Mouse (Mus musculus) right cerebral cortex, adult 2 months (tissue): ENCODE results near the gene Ccl11.
A peak's percentile ranks its signal among the peaks of the same experiment; 100 is the strongest.

Experiments
- DNase-seq, 2 experiments: peaks; one replicate each; pipeline ENCODE4 v3.0.0; 2021 to 2022; ENCODE audit warnings: low spot score in 2 of 2

The Ccl11 gene

DNA sequence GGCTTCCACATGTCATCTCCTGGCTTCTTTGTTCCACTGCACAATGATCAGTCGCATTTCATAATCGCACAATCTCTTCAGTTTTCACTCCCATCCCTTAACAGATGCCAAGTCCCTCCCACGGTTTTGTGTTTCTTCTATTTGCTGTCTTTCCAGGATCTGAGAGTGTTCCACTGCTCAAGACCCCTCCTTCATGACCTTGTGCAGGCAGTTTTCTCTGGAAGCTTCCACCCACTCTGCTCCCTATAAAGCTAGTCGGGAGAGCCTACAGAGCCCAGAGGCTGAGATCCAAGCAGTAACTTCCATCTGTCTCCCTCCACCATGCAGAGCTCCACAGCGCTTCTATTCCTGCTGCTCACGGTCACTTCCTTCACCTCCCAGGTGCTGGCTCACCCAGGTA lies at the start of gene Ccl11:
TSS of gene Ccl11 (plus strand) at position 178 of the 400 bp plus-strand sequence.
- DNase-seq, result peak; percentile 28 to 42

DNA sequence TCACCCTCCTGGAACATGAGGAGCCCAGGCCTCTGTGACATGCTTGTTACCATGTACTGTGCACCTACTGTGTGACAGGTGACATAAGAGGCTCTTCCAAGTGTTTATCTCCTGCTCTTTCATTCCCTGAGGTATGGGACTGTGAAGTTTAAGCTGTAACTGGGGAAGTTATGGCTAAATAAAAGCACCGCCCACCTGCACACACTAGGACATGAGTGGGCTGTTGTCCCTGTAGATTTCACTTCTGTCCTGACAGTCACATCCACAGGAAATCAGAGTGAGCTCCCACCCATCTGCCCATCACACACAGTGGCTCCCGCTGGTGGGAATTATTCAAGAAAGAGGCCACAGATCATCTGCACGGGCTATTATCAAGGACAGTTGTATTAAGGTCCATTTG lies 47.5 kb upstream of the Ccl11 start:
- DNase-seq, result peak; percentile 26 to 33

GRCm38 (mm10) chr11:82011411-82012193 lies 46.0 kb upstream of the Ccl11 start:
- DNase-seq, result no peak

DNA sequence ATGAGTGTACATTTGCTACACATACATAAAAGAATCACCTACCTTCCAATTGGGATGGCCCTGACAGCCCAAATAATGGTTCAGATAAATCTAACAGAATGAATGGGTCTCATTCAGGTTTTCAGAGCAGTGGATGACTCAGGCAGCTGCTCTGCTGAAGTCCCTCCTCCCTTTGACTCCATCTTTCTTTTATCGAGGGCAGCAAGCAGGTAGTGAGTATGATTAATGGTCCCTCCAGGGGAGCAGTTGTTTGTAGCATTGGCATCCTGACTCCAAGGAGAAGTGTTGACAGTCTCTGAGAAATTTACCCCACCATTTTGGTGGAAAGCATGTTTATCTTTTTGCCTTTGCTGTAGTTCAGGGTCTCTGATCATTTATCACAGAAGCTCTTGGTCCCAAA lies 43.9 kb upstream of the Ccl11 start:
- DNase-seq, result no peak

GRCm38 (mm10) chr11:82015066-82015465 lies 42.6 kb upstream of the Ccl11 start:
- DNase-seq, result no peak

DNA sequence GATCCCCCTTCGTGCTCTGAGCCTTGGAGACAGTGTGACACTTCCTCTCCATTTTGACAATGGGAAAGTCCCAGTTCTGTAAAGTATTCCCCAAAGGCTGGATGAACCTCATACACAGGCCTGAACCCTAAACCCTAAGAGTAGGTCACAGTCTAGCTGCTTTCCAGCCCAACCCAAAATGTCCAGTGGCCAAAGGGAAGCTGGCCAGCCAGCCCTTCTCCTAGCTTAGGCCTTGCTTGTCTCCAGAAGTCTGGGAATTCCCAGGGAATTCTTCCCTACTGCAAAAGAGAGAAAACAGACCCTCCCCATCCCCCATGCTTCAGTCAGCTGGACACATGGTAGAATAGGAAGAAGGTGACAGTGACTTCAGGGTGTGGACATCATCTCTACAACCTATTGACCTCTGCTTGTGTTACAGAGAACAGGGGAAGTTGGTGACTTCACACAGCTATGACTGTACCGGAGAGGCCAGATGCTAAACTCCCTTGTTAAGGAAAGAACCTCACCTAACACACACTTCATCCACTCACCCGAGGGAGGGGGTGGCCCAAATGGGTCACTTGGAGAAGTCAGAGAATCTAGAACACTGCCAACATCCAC lies 41.3 kb upstream of the Ccl11 start:
- DNase-seq, result no peak

GRCm38 (mm10) chr11:82019389-82019788 lies 38.2 kb upstream of the Ccl11 start:
- no peak for DNase-seq

DNA sequence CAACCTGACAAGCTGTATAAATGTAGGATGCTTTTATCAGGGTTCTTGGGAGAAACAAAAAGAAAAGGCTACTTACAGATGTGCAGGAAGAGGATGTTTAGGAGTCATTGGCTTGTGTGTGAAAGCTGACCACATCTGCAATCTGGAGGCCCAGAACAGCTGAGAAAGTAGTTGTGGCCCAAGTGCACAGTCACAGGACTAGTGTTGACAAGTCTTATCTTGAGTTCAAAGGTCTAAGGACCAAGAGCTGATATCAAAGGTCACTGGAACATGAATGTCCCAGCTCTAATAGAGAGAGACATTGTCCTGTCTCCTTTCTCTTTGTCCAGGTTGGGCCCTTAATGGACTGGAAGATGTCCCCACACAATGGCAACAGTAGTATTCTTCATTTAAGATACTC lies 37.8 kb upstream of the Ccl11 start:
- no peak for DNase-seq

DNA sequence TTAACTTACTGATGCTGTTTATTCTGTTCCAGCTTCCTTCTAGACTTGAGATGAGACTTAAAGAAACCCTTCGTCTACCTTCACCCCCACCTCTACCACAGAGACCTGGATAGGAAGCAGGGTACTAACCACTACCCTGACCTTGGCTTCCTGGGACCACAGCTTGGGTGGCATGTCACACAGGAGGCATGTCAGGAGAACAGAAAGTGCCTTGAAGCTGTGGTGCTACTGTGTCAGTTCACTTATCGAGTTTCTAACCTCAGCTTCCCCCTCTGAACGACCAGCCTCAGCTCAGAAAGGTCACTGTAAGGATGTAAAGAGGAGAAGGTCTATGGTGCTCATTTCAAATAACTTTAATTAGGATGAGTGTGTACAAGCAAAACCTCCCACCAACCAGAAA lies 36.2 kb upstream of the Ccl11 start:
- DNase-seq, result no peak

DNA sequence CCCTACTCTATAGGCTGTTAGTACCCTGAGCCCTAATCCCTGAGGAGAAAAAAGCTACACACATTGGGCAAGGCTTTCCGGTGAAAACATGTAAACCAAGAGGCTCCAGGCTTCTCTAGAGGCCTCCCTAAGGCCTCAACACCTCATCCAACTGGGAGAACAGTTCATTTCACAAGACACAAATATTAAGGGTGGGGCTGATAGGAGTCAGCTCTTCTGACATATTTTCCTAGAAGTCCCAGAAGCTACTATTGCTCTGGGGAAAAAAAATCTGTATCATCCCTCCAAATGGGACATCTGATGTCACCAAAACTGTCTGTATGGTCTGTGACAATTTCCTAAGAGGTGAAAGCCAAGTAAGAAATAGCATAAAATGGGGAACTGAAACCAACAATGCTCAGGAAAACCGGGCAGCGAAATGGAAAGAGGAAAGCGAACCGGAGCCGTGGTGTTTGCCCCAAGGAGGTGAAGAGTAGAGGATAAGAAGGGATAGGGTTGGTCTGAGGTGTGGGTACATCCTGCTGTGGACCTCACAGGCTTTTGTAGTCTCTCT lies 35.0 kb upstream of the Ccl11 start:
- no peak for DNase-seq

GRCm38 (mm10) chr11:82023769-82024168 lies 33.9 kb upstream of the Ccl11 start:
- no peak for DNase-seq

DNA sequence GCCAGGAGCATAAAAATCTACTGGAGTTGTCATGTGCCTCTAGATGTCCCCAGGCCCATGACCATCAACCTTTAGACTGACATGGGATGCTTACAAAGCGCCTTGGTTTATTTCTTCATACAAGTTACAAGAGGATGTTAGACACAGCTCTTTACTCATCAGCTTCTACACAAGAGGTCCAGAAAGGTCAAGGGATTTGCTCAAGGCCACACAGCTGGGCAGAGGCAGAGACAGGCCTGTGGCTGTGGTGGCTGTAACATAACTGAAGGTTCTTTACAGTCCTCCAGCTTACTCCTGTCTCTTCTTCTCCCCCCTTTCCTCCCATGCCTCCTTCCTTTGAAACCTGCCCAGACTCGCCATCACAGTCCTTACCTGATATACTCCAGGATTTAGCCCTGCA lies 27.5 kb upstream of the Ccl11 start:
- DNase-seq, result no peak

DNA sequence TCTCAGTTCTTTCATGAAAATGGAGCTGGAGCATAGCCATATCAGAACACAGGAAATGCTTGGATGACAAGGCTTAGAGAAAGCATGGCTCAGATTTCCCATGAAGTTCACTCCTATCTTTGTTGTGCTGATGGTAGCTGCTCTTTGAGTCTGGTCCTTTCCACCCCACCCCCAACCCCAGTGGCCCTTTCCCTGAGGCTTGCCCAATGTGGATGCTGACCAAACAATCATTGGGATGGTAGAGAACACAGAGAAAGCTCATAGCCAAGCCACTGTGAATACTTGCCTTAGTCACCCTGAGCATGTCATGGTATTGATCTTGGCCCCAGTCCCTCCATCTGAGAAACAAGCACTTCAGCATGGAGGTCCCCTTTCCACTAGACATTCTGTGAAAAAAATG lies 25.5 kb upstream of the Ccl11 start:
- no peak for DNase-seq

DNA sequence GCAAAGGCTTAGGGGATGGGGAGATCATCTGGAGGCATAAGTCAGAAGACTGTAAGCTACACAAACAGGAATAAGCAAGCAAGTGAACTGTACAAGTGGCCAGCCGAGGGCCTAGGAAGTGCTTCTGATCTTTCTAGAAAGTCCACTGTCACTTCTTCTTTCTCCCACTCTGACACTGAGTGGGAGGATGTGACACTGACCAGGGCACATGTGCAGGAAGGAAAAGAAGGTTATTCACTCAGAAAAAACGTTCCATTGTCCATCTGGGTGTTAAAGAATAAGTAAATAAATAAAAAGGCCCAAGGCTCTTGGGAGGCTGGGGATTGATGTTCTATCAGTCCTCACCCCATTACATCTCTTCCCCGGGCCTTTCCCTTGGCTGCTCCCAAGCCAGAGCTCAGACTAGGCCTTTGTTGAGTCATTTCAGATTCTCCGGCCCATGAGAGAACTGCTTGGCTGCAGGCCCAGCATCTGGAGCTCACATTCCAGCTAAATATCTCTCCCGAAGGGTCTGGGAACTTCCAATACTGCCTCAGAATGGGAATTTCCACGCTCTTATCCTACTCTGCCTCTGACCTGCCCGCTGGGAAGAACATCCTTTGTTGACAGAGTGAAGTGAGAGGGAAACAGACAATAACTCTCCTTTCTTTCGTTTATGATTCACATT lies 24.8 kb upstream of the Ccl11 start:
- no peak for DNase-seq

DNA sequence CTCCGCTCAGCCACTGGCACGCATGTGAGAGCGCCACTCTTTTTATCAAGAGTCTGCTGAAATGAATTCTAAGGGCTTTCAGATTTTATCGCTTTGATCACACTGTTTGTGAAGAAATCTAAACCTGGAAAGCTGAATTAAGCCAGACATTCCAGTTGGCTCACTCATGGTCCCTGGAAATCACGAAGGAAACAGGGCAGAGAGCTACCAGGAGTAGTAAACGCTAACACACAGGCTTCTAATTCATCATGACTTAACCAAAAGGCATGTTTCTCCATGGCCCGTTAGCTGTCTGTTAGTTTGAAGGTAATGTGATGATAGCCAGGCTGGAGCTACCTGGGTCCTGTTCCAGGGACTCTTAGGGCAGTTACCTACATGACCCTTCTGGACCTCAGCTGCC lies 23.2 kb upstream of the Ccl11 start:
- no peak for DNase-seq

DNA sequence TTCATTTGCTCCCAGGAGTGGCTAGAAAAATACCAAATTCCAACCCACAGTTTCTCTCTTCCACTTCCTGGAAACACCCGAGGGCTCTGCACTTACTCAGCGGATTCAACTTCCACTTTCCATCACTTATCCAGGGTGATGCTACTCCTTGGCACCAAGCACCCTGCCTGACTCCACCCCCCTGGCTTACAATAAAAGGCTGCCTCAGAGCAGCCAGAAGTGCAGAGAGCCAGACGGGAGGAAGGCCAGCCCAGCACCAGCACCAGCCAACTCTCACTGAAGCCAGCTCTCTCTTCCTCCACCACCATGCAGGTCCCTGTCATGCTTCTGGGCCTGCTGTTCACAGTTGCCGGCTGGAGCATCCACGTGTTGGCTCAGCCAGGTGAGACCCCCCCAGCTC lies 22.3 kb upstream of the Ccl11 start, which contains the start of gene Ccl2:
TSS of gene Ccl2 (plus strand) at position 216 of the 400 bp plus-strand sequence.
- peak; percentile 27 to 48 for DNase-seq

DNA sequence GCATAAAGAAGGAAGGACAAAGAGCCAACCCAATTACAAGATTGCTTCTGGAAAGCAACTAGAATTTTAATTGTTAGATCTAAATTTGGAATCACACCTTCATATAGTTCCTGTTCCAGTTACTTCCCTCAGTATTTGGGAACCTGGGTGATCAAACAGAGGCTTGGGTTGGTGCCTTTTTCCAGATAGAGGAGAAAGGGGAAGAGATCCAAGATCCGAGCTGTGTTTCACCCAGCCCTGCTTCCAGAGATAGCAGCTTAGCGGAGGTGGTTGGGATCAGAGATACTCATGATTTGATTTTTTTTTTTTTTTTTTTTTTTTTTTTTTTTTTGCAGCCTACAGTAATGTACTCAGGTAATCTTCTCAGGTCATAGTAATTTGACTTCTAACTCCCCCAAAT lies 21.8 kb upstream of the Ccl11 start:
- DNase-seq, result no peak

DNA sequence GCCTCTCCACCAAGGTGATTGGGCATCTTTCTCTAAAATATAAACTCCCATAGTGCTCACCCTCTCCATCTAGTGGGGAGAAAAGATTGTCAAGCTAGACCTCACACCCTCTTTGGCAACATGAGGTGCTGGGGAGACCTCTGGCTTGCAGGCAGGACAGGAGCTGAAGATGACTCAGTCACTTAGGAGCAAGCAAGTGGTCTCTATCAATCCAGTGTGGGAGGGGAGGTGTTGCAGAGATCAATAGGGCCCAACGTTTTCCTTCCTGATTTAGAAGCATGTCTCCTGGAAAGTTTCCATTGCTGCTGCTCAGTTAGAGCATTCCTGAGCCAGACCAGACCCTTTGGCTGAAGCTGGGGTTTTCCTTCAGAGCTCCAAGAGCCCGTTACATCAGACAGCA lies 19.1 kb upstream of the Ccl11 start, which contains the start of gene Gm17268:
TSS of gene Gm17268 (minus strand) at position 28 of the 400 bp plus-strand sequence.
- DNase-seq, result no peak

DNA sequence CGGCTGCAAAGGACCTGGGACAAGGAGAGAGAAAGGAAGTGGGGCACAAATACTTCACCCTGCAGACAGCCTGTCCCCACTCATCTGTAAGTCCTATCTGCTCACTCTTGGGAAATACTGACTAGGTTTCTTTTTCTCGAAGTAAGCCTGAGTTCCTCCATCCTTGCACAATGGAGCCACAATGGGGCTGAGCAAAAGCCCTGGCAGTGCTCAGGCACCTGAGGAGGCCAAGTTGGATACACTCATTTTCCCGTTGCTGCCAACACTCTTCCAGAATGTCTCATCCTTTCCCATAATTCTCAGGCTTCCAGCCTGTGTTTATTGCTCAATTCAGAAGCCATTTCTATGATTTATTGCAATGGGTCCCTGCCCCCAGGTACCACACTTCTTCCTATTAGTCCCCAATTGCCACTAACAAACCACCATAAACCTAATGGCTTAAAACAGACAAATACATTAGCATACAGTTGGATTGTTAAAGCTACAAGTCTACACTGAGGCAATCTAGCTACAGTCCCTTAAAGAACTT lies 18.4 kb upstream of the Ccl11 start:
- DNase-seq, result no peak

DNA sequence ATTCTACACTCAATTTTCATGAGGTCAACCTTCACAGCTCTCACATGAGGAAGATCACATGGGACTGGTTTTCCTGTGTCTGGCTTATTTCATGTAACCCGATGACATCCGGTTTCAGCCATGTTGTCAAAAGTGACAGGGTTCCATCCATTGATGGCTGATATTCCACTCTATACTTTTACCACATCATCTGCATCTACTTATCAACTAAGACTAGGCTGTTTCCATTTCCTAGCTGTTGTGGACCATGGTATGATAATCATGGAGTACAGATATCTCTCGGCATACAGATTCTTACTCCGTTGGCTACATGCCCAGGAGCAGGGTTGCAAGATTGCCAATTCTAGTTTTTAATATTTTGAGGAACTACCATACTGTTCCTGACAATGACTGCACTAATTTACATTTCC lies 15.9 kb upstream of the Ccl11 start:
- DNase-seq, result peak in 1 of 2 experiments; percentile 9

GRCm38 (mm10) chr11:82045471-82045870 lies 12.2 kb upstream of the Ccl11 start, which contains the start of gene Ccl7:
Ccl7 (plus strand) TSS chr11:82045712.
- DNase-seq, result peak in 1 of 2 experiments; percentile 8
